Mouse (Mus musculus): ENCODE measurements around the gene Midn. TPM values are rescaled to one million over a fixed set of nuclear protein-coding genes. Genes with fewer than 3 reads are reported as not detected.

The Midn gene
- polyA plus RNA-seq, 1 experiment from 2014 or later: 37.0 TPM

- no peaks in the 10 kb centered on the region for H3K27me3 ChIP-seq (replicated peaks; ENCODE audit: control insufficient read depth, insufficient read depth, low read length)
- ATAC-seq (ENCODE audit: low read depth): peak; percentile 89
- H3K9me3 ChIP-seq (ENCODE audit: control insufficient read depth, low read length): no peaks in the 10 kb centered on the region
- WGBS: under 1% methylated on average over 41 of the region's 55 CpGs
- peak overlapping the region; percentile 80 for H3K4me3 ChIP-seq (ENCODE audit: low read depth, low read length)
- peak overlapping the region; percentile 99 for H3K9ac ChIP-seq (ENCODE audit: low read depth, low read length)
- DNase-seq (ENCODE audit: low spot score): peak; percentile 100
- peak overlapping the region; percentile 99 for H3K27ac ChIP-seq (replicated peaks; ENCODE audit: low read depth, low read length)
- peaks cover 30% of the 10 kb centered on the region for H3K36me3 ChIP-seq (ENCODE audit: control insufficient read depth, insufficient read depth, low read length)
- H3K4me2 ChIP-seq (ENCODE audit: low read depth, low read length): peak overlapping the region; percentile 73
- H3K4me1 ChIP-seq (ENCODE audit: control insufficient read depth, insufficient read depth, low read length): peaks cover 26% of the 10 kb centered on the region
These were observed 19.5 kb downstream of the Midn start for GRCm38 (mm10) chr10:80167460-80168037.

GRCm38 (mm10) chr10:80168038-80168661, 20.1 kb downstream of the Midn start:
- ATAC-seq (ENCODE audit: low read depth) (peak; percentile 31), DNase-seq (ENCODE audit: low spot score) (peak; percentile 95)
- Histone ChIP-seq H3K4me1 (ENCODE audit: control insufficient read depth, insufficient read depth, low read length) (peaks cover 22% of the 10 kb centered on the region), H3K9ac (ENCODE audit: low read depth, low read length) (peak overlapping the region; percentile 99), H3K9me3 (ENCODE audit: control insufficient read depth, low read length) (no peaks in the 10 kb centered on the region), H3K27ac (replicated peaks; ENCODE audit: low read depth, low read length) (peak overlapping the region; percentile 99), H3K4me2 (ENCODE audit: low read depth, low read length) (peak overlapping the region; percentile 73), H3K27me3 (replicated peaks; ENCODE audit: control insufficient read depth, insufficient read depth, low read length) (no peaks in the 10 kb centered on the region), H3K4me3 (ENCODE audit: low read depth, low read length) (peak overlapping the region; percentile 80), H3K36me3 (ENCODE audit: control insufficient read depth, insufficient read depth, low read length) (peaks cover 31% of the 10 kb centered on the region)
- WGBS: under 1% methylated on average over 34 of the region's 48 CpGs

DNA sequence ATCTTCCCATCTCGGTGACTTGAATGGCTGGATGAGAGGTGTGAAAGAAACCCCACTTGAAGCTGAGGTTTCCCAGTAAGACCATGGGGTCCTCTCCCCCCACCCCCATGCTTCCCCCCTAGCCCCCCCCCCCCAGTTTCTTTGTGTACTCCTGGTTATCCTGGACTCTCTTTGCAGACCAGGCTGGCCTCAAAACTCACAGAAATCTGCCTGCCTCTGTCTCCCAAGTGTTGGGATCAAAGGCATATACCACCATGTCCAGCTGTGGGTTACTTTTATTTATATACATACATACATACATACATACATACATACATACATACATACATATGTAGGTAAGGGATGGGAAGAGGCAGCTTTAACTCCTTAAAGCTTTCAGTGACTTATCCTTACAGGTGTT, 21.0 kb downstream of the Midn start:
- peaks cover 24% of the 10 kb centered on the region for H3K4me1 ChIP-seq (ENCODE audit: control insufficient read depth, insufficient read depth, low read length)
- no peak overlapping the region for H3K27ac ChIP-seq (replicated peaks; ENCODE audit: low read depth, low read length)

GRCm38 (mm10) chr10:80169651-80170050, 21.6 kb downstream of the Midn start:
- Histone ChIP-seq H3K4me3 (ENCODE audit: low read depth, low read length) (no peak overlapping the region), H3K27ac (replicated peaks; ENCODE audit: low read depth, low read length) (no peak overlapping the region; the same call in 1 of the 2 replicates), H3K9me3 (ENCODE audit: control insufficient read depth, low read length) (no peaks in the 10 kb centered on the region), H3K4me1 (ENCODE audit: control insufficient read depth, insufficient read depth, low read length) (peaks cover 19% of the 10 kb centered on the region), H3K27me3 (replicated peaks; ENCODE audit: control insufficient read depth, insufficient read depth, low read length) (no peaks in the 10 kb centered on the region), H3K4me2 (ENCODE audit: low read depth, low read length) (no peak overlapping the region), H3K36me3 (ENCODE audit: control insufficient read depth, insufficient read depth, low read length) (peaks cover 31% of the 10 kb centered on the region), H3K9ac (ENCODE audit: low read depth, low read length) (no peak overlapping the region)
- 94% methylated on average over 7 of the region's 7 CpGs for WGBS
- ATAC-seq (ENCODE audit: low read depth): no peak
- no peak for DNase-seq (ENCODE audit: low spot score)

More for the DNA sequence above, 21.0 kb downstream of the Midn start:
- Histone ChIP-seq H3K36me3 (ENCODE audit: control insufficient read depth, insufficient read depth, low read length) (peaks cover 31% of the 10 kb centered on the region), H3K9ac (ENCODE audit: low read depth, low read length) (peak overlapping the region; percentile 99), H3K27me3 (replicated peaks; ENCODE audit: control insufficient read depth, insufficient read depth, low read length) (no peaks in the 10 kb centered on the region), H3K4me2 (ENCODE audit: low read depth, low read length) (peak overlapping the region; percentile 73), H3K9me3 (ENCODE audit: control insufficient read depth, low read length) (no peaks in the 10 kb centered on the region), H3K4me3 (ENCODE audit: low read depth, low read length) (peak overlapping the region; percentile 80)
- DNase-seq (ENCODE audit: low spot score) (no peak), ATAC-seq (ENCODE audit: low read depth) (no peak)
- WGBS: 65% methylated on average over 1 of the region's 1 CpGs

DNA sequence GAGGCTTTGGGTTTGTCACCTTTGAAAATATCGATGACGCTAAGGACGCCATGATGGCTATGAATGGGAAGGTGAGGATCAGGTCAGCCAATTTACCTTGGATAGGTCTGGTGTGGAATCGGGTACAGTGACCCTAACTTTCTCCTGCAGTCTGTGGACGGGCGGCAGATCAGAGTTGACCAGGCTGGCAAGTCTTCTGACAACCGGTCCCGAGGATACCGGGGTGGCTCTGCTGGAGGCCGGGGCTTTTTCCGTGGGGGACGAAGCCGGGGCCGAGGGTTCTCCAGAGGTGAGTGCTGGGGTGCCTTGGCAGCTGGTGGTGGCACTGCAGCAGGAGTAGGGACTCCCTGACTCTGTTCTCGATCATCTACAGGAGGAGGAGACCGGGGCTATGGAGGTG, 22.0 kb downstream of the Midn start:
- no peak for DNase-seq (ENCODE audit: low spot score)
- H3K9ac ChIP-seq (ENCODE audit: low read depth, low read length): no peak overlapping the region
- ATAC-seq (ENCODE audit: low read depth): no peak
- H3K4me3 ChIP-seq (ENCODE audit: low read depth, low read length): no peak overlapping the region
- no peak overlapping the region for H3K4me2 ChIP-seq (ENCODE audit: low read depth, low read length)
- no peak overlapping the region for H3K27ac ChIP-seq (replicated peaks; ENCODE audit: low read depth, low read length)
- 93% methylated on average over 16 of the region's 16 CpGs for WGBS
- peaks cover 17% of the 10 kb centered on the region for H3K4me1 ChIP-seq (ENCODE audit: control insufficient read depth, insufficient read depth, low read length)
- no peaks in the 10 kb centered on the region for H3K9me3 ChIP-seq (ENCODE audit: control insufficient read depth, low read length)
- H3K27me3 ChIP-seq (replicated peaks; ENCODE audit: control insufficient read depth, insufficient read depth, low read length): no peaks in the 10 kb centered on the region
- peaks cover 31% of the 10 kb centered on the region for H3K36me3 ChIP-seq (ENCODE audit: control insufficient read depth, insufficient read depth, low read length)

DNA sequence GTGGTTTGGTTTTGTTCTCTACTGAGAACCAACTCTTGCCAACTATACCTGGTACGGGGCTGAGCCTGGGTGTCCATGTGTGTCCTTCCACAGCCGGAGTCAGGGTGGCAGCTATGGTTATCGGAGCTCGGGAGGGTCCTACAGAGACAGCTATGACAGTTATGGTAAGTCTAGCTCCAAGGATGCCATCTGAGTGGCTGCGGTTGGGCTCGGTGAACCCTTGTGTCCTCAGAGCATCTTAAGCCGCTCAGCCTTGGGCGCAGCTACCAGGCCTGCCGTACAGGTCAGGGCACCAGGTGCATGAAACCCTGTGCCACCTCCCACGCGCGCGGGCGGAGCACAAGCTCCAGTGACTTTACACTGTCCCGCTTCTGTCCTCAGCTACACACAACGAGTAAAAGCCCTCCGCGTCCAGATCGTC, 22.5 kb downstream of the Midn start:
- H3K9me3 ChIP-seq (ENCODE audit: control insufficient read depth, low read length): no peaks in the 10 kb centered on the region
- H3K9ac ChIP-seq (ENCODE audit: low read depth, low read length): no peak overlapping the region
- WGBS: 96% methylated on average over 18 of the region's 19 CpGs
- no peak overlapping the region for H3K4me2 ChIP-seq (ENCODE audit: low read depth, low read length)
- ATAC-seq (ENCODE audit: low read depth): no peak
- peaks cover 31% of the 10 kb centered on the region for H3K36me3 ChIP-seq (ENCODE audit: control insufficient read depth, insufficient read depth, low read length)
- no peak overlapping the region for H3K4me3 ChIP-seq (ENCODE audit: low read depth, low read length)
- no peaks in the 10 kb centered on the region for H3K27me3 ChIP-seq (replicated peaks; ENCODE audit: control insufficient read depth, insufficient read depth, low read length)
- DNase-seq (ENCODE audit: low spot score): no peak
- peaks cover 12% of the 10 kb centered on the region for H3K4me1 ChIP-seq (ENCODE audit: control insufficient read depth, insufficient read depth, low read length)
- no peak overlapping the region for H3K27ac ChIP-seq (replicated peaks; ENCODE audit: low read depth, low read length)

GRCm38 (mm10) chr10:80171252-80171651, 23.2 kb downstream of the Midn start:
- ATAC-seq (ENCODE audit: low read depth) (no peak), DNase-seq (ENCODE audit: low spot score) (no peak)
- no peak overlapping the region for H3K4me2 ChIP-seq (ENCODE audit: low read depth, low read length)
- H3K4me1 ChIP-seq (ENCODE audit: control insufficient read depth, insufficient read depth, low read length): peaks cover 12% of the 10 kb centered on the region; the same call in 1 of the 2 replicates
- H3K27ac ChIP-seq (replicated peaks; ENCODE audit: low read depth, low read length): no peak overlapping the region
- H3K9me3 ChIP-seq (ENCODE audit: control insufficient read depth, low read length): no peaks in the 10 kb centered on the region
- H3K36me3 ChIP-seq (ENCODE audit: control insufficient read depth, insufficient read depth, low read length): peaks cover 31% of the 10 kb centered on the region
- 79% methylated on average over 15 of the region's 15 CpGs for WGBS
- no peaks in the 10 kb centered on the region for H3K27me3 ChIP-seq (replicated peaks; ENCODE audit: control insufficient read depth, insufficient read depth, low read length)
- no peak overlapping the region for H3K9ac ChIP-seq (ENCODE audit: low read depth, low read length)
- H3K4me3 ChIP-seq (ENCODE audit: low read depth, low read length): no peak overlapping the region

DNA sequence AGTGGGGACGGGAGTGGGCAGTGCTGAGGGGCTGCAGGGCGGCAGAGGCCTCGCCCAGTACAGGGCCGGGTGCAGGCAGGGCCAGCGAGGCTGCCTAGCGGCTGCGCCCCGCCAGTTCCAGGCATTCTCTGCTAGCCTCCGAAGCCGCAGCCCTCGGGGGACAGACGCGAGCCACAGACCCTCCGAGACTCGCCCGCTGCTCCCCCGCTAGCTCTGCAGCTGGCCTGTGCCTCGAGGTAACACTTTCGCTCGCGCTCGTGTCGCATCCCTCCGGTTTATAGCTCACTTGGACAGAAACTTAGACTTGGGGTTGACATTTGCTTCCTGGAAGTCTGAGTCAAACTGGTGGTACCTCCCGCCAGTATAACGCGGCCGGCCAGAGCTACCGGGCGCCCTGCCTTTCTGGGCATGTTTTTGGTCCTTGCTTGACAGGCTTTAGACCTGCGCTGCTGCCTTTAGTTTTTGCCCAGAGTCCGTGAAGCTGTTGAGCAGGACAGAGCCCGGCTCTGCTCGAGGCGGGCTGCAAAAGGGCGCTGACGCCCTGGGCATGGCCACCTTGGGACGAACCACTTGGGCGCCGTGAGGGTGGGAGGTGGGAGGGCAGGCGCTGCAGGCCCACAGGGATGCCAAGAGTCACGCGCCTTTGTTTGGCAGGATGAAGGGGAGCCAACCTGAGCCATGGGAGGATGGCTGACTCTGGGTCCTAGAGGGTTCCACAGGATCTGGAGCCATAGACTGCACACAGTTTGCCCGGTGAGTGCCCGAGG, 23.9 kb downstream of the Midn start:
- Histone ChIP-seq H3K9me3 (ENCODE audit: control insufficient read depth, low read length) (no peaks in the 10 kb centered on the region), H3K4me1 (ENCODE audit: control insufficient read depth, insufficient read depth, low read length) (peaks cover 7% of the 10 kb centered on the region; the same call in 1 of the 2 replicates), H3K4me2 (ENCODE audit: low read depth, low read length) (peak overlapping the region; percentile 53), H3K27ac (replicated peaks; ENCODE audit: low read depth, low read length) (peak overlapping the region; percentile 76), H3K9ac (ENCODE audit: low read depth, low read length) (peak overlapping the region; percentile 61; the same call in 1 of the 2 replicates), H3K4me3 (ENCODE audit: low read depth, low read length) (peak overlapping the region; percentile 46), H3K27me3 (replicated peaks; ENCODE audit: control insufficient read depth, insufficient read depth, low read length) (no peaks in the 10 kb centered on the region), H3K36me3 (ENCODE audit: control insufficient read depth, insufficient read depth, low read length) (peaks cover 31% of the 10 kb centered on the region)
- DNase-seq (ENCODE audit: low spot score): no peak
- no peak for ATAC-seq (ENCODE audit: low read depth)
- 87% methylated on average over 38 of the region's 45 CpGs for WGBS

All from embryonic facial prominence, embryonic 14.5 days (tissue).